Mouse (Mus musculus) liver, adult 2 months (tissue): ENCODE data around the gene St3gal2. TPM values are rescaled to one million over a fixed set of nuclear protein-coding genes. Genes with fewer than 3 reads are reported as not detected.
"Not testable (repeated sequence)": the region's sequence is repeated elsewhere in the genome, so short reads cannot be mapped to it uniquely, and the experiment has no call there.

Experiments
- DNase-seq: peaks from one replicate; pipeline ENCODE4 v3.0.0-alpha.2; 2011; ENCODE audit warnings: low read depth, low spot score; ENCODE audit errors: extremely low read depth
- H3K27ac ChIP-seq: fragments of 200-500 bp; replicated peaks from 2 replicates; pipeline ENCODE4 v1.5.1; 2012; ENCODE audit warnings: low read depth, mild to moderate bottlenecking, control low read depth, inconsistent platforms, low read length; ENCODE audit not compliant: insufficient read depth
- H3K27me3 ChIP-seq: fragments of 200-500 bp; 2 replicates; pipeline ENCODE4 v1.6.1; 2012; ENCODE audit warnings: mild to moderate bottlenecking, moderate library complexity, low read length, inconsistent platforms; ENCODE audit not compliant: control insufficient read depth, insufficient read depth
- H3K36me3 ChIP-seq: fragments of 200-500 bp; 2 replicates; pipeline ENCODE4 v1.6.1; 2012; ENCODE audit warnings: low read length, inconsistent platforms; ENCODE audit not compliant: control insufficient read depth, insufficient read depth
- H3K4me1 ChIP-seq: fragments of 200-500 bp; 2 replicates; pipeline ENCODE4 v1.6.1; 2011; ENCODE audit warnings: low read length; ENCODE audit not compliant: control insufficient read depth, insufficient read depth
- H3K4me3 ChIP-seq: fragments of 200-500 bp; 2 replicates; pipeline ENCODE4 v1.5.1; 2011; ENCODE audit warnings: low read depth, mild to moderate bottlenecking, control low read depth, low read length, moderate library complexity; ENCODE audit not compliant: insufficient read depth
- H3K79me2 ChIP-seq: fragments of 200-500 bp; 2 replicates; pipeline ENCODE4 v1.6.1; 2012; ENCODE audit warnings: inconsistent platforms, mild to moderate bottlenecking, low read length, moderate library complexity; ENCODE audit not compliant: control insufficient read depth, insufficient read depth
- H3K9ac ChIP-seq: fragments of 200-500 bp; 2 replicates; pipeline ENCODE4 v1.6.1; 2012; ENCODE audit warnings: low read depth, mild to moderate bottlenecking, control low read depth, inconsistent platforms, low read length
- CTCF ChIP-seq: fragments of 200-500 bp; IDR thresholded peaks from 2 replicates; pipeline ENCODE4 v1.5.1; 2011; ENCODE audit warnings: low read depth, low read length, control low read depth
- POLR2A ChIP-seq: fragments of 200-500 bp; IDR thresholded peaks from 2 replicates; pipeline ENCODE4 v1.6.1; 2011; ENCODE audit warnings: low read length, control low read depth; ENCODE audit not compliant: insufficient read depth; ENCODE audit errors: extremely low read depth
- WGBS: fragments of 180-500 bp; shearing (Covaris S2); methylation state at CpG from one replicate; pipeline ENCODE4 v1.1.7; 2018; 5-methylcytosine and 5-hydroxymethylcytosine counted together
- polyA plus RNA-seq: library from polyadenylated mRNA; depleted of rRNA; stranded (reverse); fragments of >200 nt; gene quantifications from 2 replicates; pipeline ENCODE4 v1.2.3, GENCODE M21; 2012; rRNA removed
- total RNA-seq: library from RNA; depleted of rRNA; stranded (reverse); fragments of >200 nt; gene quantifications from 2 replicates; pipeline ENCODE4 v1.2.3, GENCODE M21; 2014; rRNA removed

St3gal2 gene
- total and polyA plus RNA-seq, 2 experiments, result 0.83 to 1.5 TPM

- no peak for DNase-seq
- WGBS, result 88% methylated on average over 9 of the region's 9 CpGs
- Histone ChIP-seq H3K79me2 (peaks cover 6% of the 10 kb centered on the region), H3K4me1 (no peaks in the 10 kb centered on the region), H3K27me3 (no peaks in the 10 kb centered on the region), H3K9ac (no peak overlapping the region), H3K4me3 (no peak overlapping the region), H3K27ac (no peak overlapping the region), H3K36me3 (peaks cover 46% of the 10 kb centered on the region)
- TF ChIP-seq CTCF (no peak), POLR2A (no peak)
Observed at GRCm38 (mm10) chr8:110990017-110990416, 70.3 kb downstream of the St3gal2 start.

GRCm38 (mm10) chr8:110996641-110997430 lies 77.1 kb downstream of the St3gal2 start:
- peak overlapping the region; percentile 77 for H3K4me3 ChIP-seq
- peaks cover 6% of the 10 kb centered on the region; the same call in 1 of the 2 replicates for H3K4me1 ChIP-seq
- 37% methylated on average over 16 of the region's 16 CpGs for WGBS

GRCm38 (mm10) chr8:110997547-110998531 lies 78.1 kb downstream of the St3gal2 start, which contains the start of gene Ddx19a:
Gene Ddx19a, minus strand, starts transcription at chr8:110997800.
- H3K79me2 ChIP-seq, result peaks cover 14% of the 10 kb centered on the region
- peak within 1 kb of the TSS; percentile 57; the same call in 1 of the 2 replicates for H3K27ac ChIP-seq
- no peaks in the 10 kb centered on the region for H3K27me3 ChIP-seq
- H3K36me3 ChIP-seq, result no peaks in the 10 kb centered on the region
- TF ChIP-seq POLR2A, result peak; percentile 56; the same call in 1 of the 2 replicates
- TF ChIP-seq CTCF, result no peak
- DNase-seq, result peak; percentile 78
- H3K4me1 ChIP-seq, result peaks cover 6% of the 10 kb centered on the region; the same call in 1 of the 2 replicates
- peak within 1 kb of the TSS; percentile 77 for H3K4me3 ChIP-seq
- H3K9ac ChIP-seq, result peak within 1 kb of the TSS; percentile 81
- 4% methylated on average over 58 of the region's 58 CpGs for WGBS

More at GRCm38 (mm10) chr8:110996641-110997430, 77.1 kb downstream of the St3gal2 start:
- H3K79me2 ChIP-seq, result peaks cover 14% of the 10 kb centered on the region
- H3K36me3 ChIP-seq, result peaks cover 6% of the 10 kb centered on the region
- no peak overlapping the region for H3K27ac ChIP-seq
- no peaks in the 10 kb centered on the region for H3K27me3 ChIP-seq
- no peak for DNase-seq
- H3K9ac ChIP-seq, result peak overlapping the region; percentile 81
- TF ChIP-seq CTCF (no peak), POLR2A (no peak)

GRCm38 (mm10) chr8:111010230-111010991 lies 90.7 kb downstream of the St3gal2 start:
- not testable (repeated sequence) for H3K9ac ChIP-seq, H3K4me1 ChIP-seq, H3K27ac ChIP-seq, H3K79me2 ChIP-seq, H3K4me3 ChIP-seq, DNase-seq, H3K27me3 ChIP-seq
- H3K36me3 ChIP-seq, result peaks cover 34% of the 10 kb centered on the region
- 91% methylated on average over 8 of the region's 10 CpGs for WGBS

Other genes with a start within 250 kb of the St3gal2 start
- gene Mtss1l, start 198.4 kb upstream of the St3gal2 start, total RNA-seq, result 0.55 and 0.94 TPM in 2 replicates
- gene Mtss1l, start 198.4 kb upstream of the St3gal2 start, polyA plus RNA-seq, result 2.5 and 3.7 TPM in 2 replicates
- gene Il34, start 114.0 kb upstream of the St3gal2 start, total RNA-seq, result 2.4 and 4.8 TPM in 2 replicates
- gene Il34, start 114.0 kb upstream of the St3gal2 start, polyA plus RNA-seq, result 5.6 and 7.3 TPM in 2 replicates
- gene Cog4, start 73.3 kb upstream of the St3gal2 start, total RNA-seq, result 73.9 and 75.4 TPM in 2 replicates
- 27.8 and 29.4 TPM in 2 replicates for gene Cog4, start 73.3 kb upstream of the St3gal2 start, polyA plus RNA-seq
- 20.6 and 23.8 TPM in 2 replicates for gene Sf3b3, start 73.1 kb upstream of the St3gal2 start, total RNA-seq
- gene Sf3b3, start 73.1 kb upstream of the St3gal2 start, polyA plus RNA-seq, result 10.8 and 12.1 TPM in 2 replicates
- 6.3 and 6.7 TPM in 2 replicates for gene Fuk, start 17.4 kb upstream of the St3gal2 start, total RNA-seq
- gene Fuk, start 17.4 kb upstream of the St3gal2 start, polyA plus RNA-seq, result 11.2 and 11.4 TPM in 2 replicates
- 10.2 and 15.1 TPM in 2 replicates for gene Ddx19a, start 77.9 kb downstream of the St3gal2 start, total RNA-seq
- 11.8 and 12.0 TPM in 2 replicates for gene Ddx19a, start 77.9 kb downstream of the St3gal2 start, polyA plus RNA-seq
- gene Ddx19b, start 111.8 kb downstream of the St3gal2 start, total RNA-seq, result 5.8 and 7.1 TPM in 2 replicates
- 3.3 and 3.4 TPM in 2 replicates for gene Ddx19b, start 111.8 kb downstream of the St3gal2 start, polyA plus RNA-seq
- 60.1 and 60.5 TPM in 2 replicates for gene Aars, start 113.2 kb downstream of the St3gal2 start, total RNA-seq
- gene Aars, start 113.2 kb downstream of the St3gal2 start, polyA plus RNA-seq, result 56.6 and 56.9 TPM in 2 replicates
- gene Exosc6, start 136.4 kb downstream of the St3gal2 start, total RNA-seq, result not detected in 2 replicates
- gene Exosc6, start 136.4 kb downstream of the St3gal2 start, polyA plus RNA-seq, result not detected in 2 replicates
- gene Clec18a, start 172.5 kb downstream of the St3gal2 start, total RNA-seq, result not detected in 2 replicates
- gene Clec18a, start 172.5 kb downstream of the St3gal2 start, polyA plus RNA-seq, result not detected in 2 replicates
- 18.3 and 18.4 TPM in 2 replicates for gene Pdpr, start 174.7 kb downstream of the St3gal2 start, total RNA-seq
- 7.7 and 9.6 TPM in 2 replicates for gene Pdpr, start 174.7 kb downstream of the St3gal2 start, polyA plus RNA-seq